Mouse (Mus musculus): ENCODE measurements around the gene Hoxd10.

Hoxd10 gene

DNA sequence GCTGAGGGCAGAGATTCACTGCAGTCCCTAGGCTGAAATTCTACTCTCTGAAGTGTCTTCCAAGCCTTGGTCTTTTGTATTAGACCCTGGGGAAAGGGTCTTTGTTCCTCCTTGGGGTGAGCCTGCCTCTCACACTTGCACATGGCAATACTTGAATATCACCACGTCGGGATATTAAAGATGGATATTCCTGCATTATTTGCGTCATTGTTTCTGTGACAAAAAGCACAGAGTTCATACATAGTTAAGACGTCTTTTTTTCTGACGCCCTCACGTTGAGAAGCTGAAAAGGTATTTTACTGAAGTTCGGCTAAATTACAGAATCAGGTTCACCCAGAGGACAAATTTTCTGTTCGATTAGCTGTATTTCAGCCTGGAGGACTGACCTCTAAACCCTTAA lies 38.6 kb downstream of the Hoxd10 start:
- no peak for DNase-seq (ENCODE audit: extremely low read depth, low read depth)

GRCm38 (mm10) chr2:74731055-74731454 lies 39.3 kb downstream of the Hoxd10 start:
- no peak for DNase-seq (ENCODE audit: extremely low read depth, low read depth)

- DNase-seq (ENCODE audit: extremely low read depth, low read depth): no peak
Measured at GRCm38 (mm10) chr2:74731799-74732512, 40.2 kb downstream of the Hoxd10 start.

DNA sequence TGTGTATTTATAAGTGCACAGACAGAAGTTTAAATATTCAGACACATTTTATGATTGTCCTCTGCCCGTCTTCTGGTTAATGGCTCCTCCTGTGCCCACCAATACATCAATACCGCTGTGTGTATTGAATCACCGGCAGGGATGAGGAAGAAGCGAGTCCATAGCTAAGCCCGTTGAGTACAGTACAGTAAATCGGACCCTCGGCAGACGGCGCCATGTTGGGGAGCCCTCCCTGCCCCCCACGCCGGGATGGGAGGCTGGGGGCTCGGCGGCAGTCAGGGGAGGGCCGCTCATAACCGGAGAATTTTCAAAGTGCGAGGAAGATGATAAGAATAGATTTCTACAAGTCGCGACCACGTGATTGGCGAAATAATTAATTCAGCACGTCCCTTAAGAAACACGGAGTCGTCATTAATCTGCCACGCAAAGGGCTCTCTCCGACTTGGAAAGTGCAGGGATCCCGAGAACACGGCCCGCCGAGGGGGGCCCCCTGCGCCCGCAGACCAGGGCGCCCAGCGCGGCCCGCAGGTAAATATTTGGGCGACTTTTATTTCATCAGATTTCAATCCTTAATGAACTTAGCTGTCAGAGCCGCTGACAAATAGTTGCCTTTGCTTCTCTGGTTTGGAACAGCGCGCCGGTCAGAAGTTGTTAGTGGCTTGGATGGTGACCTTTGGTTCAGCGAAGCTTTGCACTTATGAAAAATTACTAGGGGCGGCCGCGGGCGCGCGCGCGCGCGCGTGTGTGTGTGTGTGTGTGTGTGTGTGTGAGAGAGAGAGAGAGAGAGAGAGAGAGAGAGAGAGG lies 41.0 kb downstream of the Hoxd10 start:
- DNase-seq (ENCODE audit: extremely low read depth, low read depth): no peak

DNA sequence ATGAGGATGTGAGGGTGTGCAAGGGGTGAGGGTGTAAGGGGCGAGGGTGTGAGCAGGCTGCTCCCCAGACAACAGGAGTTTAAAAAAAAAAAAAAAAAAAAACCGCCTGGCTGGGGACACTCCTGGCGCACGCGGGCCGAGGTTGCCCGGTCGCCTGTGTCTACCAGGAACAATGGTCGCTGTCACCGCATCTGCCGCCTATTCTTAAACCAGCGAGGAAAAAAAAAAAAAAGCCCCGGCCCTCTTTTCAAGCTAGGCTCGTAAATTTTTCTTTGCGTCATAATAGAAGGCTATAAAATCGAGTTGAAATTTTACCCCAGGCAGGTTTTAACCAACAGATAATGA lies 41.6 kb downstream of the Hoxd10 start:
- DNase-seq (ENCODE audit: extremely low read depth, low read depth): no peak

- DNase-seq (ENCODE audit: extremely low read depth, low read depth): no peak
Measured at GRCm38 (mm10) chr2:74733765-74734164, 42.0 kb downstream of the Hoxd10 start.

- no peak for DNase-seq (ENCODE audit: extremely low read depth, low read depth)
Measured at GRCm38 (mm10) chr2:74734451-74734850, 42.7 kb downstream of the Hoxd10 start.

DNA sequence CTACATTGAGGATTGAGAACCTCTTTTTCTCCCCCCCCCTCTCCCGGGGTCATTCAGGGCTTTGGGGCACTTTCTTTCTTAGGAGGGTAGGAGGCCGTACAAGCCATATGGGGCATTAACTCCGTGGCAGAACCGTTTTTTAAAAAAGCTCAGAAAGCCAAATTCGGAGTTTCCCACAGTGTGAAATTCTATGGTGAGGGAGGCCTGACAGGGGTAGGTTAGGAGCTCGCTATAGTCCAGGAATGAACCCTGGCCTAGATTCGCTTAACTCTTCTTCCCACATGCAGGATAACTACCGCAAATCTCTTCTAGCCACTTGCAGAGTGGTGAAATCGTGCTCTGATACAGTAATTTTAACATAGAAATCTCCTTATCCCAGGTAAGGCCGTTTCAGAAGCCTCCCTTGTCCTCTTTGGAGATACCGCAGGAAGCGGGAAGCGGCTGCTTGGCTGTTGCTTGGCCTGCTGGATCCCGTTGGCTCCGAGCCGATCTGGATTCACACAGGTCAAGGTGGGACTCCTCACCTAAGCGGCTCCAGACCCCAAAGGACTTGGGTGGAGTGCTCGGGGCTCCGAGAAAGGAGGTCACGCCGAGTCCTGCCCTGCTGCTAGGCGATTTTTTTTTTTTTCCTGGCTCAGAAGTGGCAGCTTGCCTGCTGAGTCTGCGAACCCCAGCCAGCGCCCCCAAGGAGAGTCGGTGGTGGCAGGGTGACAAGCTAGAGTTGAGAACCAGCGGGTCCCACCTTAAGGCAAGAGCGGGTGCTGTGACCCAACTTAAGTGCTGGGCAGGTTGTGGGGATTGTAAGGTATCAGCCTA lies 43.5 kb downstream of the Hoxd10 start:
- DNase-seq (ENCODE audit: extremely low read depth, low read depth): no peak

GRCm38 (mm10) chr2:74735851-74736687 lies 44.3 kb downstream of the Hoxd10 start:
- DNase-seq (ENCODE audit: extremely low read depth, low read depth): no peak

DNA sequence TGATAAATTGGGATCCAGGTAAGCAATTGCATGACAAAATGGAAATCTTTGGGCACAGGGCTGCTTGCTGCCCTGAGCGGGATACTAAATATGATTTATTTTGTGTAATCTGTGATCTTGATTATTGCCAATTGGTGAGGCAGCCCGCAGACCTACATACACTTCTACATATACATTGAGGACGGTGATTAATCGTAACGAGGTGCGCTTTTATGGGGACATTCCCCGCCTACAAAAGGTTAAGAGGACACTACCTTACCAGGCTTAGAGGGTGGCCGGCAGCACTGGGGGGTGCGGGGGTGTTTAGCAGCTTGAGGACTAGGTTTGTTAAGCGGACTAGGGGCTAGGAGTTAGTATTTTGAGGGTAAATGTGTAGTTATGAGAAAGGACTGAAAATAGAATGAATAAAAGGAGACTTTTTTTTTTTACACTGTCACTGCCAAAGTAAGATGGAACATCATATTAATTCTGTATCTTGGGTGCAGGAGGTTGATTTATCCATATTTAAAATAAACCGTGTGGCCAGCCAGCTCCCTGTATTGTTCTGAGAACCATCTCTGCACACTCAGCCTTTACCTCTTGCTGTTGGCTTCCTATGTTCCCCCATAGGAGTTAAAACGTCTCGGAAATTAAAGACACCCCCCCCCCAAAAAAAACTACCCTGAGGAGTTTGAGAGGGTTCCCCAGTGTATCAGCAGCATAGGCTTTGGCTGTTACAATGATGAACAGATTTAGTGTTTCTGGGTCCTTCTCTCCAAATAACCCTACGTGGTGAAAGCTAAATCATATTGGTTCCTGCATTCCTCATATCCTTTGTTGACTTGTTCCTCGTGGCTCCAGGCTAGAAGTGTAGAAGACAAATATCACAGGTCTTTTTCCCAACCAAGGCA lies 45.2 kb downstream of the Hoxd10 start:
- DNase-seq (ENCODE audit: extremely low read depth, low read depth): no peak

DNA sequence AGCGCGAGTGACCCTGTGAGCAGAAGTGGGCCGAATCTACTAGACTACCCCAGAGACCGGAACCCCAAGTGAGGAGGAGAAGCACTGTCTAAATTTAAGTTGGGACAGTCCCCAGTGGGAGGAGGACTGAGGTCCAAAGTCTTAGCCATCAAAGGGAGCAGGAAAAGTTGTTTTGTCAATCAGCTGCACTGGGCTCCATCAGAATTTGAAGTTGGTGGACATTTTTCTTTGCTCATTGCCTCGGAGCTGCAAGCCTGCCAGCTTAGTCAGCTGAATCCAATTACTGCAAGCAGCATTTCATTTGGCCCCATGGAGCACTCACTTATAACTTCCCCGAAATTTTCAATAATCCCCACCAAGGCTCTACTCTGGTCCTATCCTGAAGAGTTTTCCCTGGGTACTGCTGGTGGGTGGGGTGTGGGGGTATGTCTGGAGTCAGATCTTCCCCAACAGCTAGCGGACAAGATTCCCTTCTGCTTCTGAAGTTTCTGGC lies 45.9 kb downstream of the Hoxd10 start:
- DNase-seq (ENCODE audit: extremely low read depth, low read depth): no peak

DNA sequence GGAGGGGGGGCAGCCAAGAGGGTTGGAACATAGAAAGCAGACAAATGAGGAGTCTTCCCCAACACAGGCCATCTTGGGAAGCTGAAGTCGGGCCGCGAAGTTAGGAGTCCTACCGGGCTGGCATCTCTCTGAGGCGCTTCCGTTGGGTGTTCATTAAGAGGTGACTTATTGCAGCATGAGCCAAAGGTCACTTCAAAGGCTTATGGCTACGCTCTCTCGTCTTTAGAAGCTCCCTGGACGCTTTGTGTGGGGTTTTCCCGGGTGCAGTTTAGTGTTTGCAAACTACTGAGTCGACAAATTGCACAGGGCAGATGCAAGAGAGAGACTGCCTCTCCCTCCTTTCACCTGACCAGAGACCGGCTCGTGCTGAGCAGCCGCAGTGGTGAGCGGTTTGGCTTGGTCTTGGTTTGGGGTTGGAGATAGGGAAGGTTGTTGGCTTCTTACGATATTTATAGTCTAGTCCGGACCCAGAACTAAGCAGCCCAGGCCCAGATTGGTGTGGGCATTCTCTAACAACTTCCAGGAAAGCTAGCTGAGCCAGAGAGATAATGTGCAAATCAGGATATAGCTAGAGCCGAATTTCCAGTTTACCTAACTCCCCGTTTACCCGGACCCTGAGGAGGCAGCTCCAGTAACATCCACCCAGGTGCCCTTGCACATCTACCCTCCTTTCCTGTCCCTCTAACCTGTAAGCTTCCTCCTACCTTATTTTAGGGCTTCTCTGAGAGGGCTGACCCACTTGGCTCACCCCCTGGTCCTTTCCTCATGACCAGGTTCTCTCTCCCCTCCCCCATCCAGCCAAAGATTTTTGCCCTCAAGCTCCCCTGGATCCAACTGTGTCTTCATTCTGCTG lies 47.1 kb downstream of the Hoxd10 start:
- no peak for DNase-seq (ENCODE audit: extremely low read depth, low read depth)

DNA sequence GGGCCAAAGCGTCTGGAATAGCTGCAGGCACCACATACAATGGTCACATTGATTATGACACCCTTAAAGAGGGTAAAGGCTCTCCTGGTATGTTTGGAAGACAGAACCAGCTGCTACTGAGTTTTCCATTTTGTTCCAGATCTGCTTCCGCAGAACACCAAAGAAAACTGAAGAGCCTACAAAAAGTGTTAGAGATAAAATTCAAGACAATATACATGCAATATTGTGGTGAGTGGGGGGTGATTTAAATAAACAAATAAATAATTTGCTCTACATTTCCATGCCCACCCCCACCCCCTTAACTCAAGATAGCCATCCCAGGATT lies 47.7 kb downstream of the Hoxd10 start:
- DNase-seq (ENCODE audit: extremely low read depth, low read depth): no peak

GRCm38 (mm10) chr2:74739869-74740268 lies 48.1 kb downstream of the Hoxd10 start:
- no peak for DNase-seq (ENCODE audit: extremely low read depth, low read depth)

- no peak for DNase-seq (ENCODE audit: extremely low read depth, low read depth)
Measured at GRCm38 (mm10) chr2:74740311-74741091, 48.8 kb downstream of the Hoxd10 start.

- no peak for DNase-seq (ENCODE audit: extremely low read depth, low read depth)
Measured at GRCm38 (mm10) chr2:74741252-74741978, 49.7 kb downstream of the Hoxd10 start.

GRCm38 (mm10) chr2:74741979-74742277 lies 50.2 kb downstream of the Hoxd10 start:
- no peak for DNase-seq (ENCODE audit: extremely low read depth, low read depth)
